Mouse (Mus musculus) 416B (cell line): Measurements from ENCODE around the gene Mapk12.

ENCODE experiments used
- DNase-seq: peaks from one replicate; pipeline ENCODE4 v3.0.0; 2011; ENCODE audit warnings: low read depth

The Mapk12 gene

DNA sequence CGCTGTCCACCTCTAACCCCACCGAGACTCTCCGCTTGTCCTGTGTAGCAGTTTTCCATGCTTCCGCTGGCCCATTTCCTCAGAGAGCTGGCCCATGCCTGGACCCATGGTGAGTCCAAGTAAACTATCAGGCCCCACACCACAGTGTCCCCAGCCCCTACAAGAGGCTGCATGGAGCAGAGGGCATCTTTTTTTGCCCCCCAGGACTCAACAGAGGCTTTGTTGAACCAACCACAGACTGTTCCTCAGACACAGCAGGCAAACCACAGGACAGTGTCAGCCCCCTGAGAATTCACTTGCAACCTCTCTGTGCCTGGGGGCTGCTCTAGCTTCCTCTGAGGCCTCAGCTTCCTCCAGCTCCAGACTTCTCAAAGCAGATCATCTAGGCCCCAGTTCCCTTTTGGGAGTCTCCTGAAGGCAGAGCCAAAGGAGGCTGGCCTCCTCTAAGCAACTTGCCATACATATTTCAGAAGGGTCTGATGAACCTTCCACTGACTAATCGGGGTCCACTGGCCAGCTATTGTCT lies 31.1 kb upstream of the Mapk12 start:
- no peak for DNase-seq

- DNase-seq = no peak
These were observed 29.6 kb upstream of the Mapk12 start for GRCm38 (mm10) chr15:89170102-89170501.

GRCm38 (mm10) chr15:89169431-89169830 lies 28.9 kb upstream of the Mapk12 start:
- DNase-seq = no peak

GRCm38 (mm10) chr15:89168922-89169321 lies 28.4 kb upstream of the Mapk12 start:
- DNase-seq = no peak

DNA sequence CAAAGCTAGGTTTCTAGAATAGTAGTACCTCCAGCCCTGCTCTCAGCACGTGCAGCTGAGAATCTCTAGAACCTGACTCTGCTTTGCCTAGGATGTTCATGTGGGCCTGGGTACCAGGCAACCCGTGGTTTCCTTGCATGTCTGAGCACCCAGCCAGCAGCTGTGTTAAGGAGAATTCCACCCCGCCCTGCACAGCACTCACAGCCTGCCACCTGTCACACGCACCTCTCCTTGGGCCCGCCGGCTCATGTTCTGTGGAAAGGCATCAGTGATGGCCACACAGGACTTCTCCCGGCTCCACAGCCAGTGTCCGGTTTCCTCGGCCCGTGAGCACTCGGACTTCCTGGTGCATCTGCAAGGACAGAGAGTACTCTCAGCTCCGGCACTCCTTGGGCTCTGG lies 25.0 kb upstream of the Mapk12 start:
- DNase-seq = no peak

GRCm38 (mm10) chr15:89161397-89161796 lies 20.9 kb upstream of the Mapk12 start:
- DNase-seq = no peak

GRCm38 (mm10) chr15:89158516-89158915 lies 18.0 kb upstream of the Mapk12 start:
- DNase-seq = no peak

GRCm38 (mm10) chr15:89157954-89158353 lies 17.5 kb upstream of the Mapk12 start:
- peak; percentile 91 for DNase-seq

- DNase-seq = no peak
These were observed 11.8 kb upstream of the Mapk12 start for GRCm38 (mm10) chr15:89152312-89152711.

- peak; percentile 36 for DNase-seq
These were observed 9.5 kb upstream of the Mapk12 start for GRCm38 (mm10) chr15:89150041-89150390.

GRCm38 (mm10) chr15:89149271-89150040 lies 9.0 kb upstream of the Mapk12 start, which contains the start of gene Mapk11:
TSS of gene Mapk11 (minus strand) at chr15:89149628.
- DNase-seq = no peak

GRCm38 (mm10) chr15:89148496-89149270 lies 8.2 kb upstream of the Mapk12 start:
- no peak for DNase-seq

DNA sequence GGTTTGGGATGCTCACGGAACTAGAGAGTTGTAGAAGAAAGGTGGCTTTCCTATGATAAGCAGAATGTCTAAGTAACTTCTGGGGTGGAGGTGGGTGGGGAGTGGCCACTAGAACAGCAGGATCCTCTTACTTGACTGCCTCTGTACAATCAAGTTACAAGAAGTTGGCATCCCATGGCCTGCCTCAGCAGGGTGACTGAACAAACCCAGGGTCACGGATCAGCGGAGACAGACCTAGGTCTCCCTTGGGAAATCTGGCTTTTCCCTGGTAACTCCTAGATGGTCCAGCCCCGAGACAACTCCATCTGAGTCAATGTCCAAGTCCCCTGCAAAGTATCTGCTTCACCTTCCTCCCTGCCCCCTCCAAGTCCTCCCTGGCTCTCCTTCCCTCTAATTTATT lies 7.4 kb upstream of the Mapk12 start:
- DNase-seq = no peak

DNA sequence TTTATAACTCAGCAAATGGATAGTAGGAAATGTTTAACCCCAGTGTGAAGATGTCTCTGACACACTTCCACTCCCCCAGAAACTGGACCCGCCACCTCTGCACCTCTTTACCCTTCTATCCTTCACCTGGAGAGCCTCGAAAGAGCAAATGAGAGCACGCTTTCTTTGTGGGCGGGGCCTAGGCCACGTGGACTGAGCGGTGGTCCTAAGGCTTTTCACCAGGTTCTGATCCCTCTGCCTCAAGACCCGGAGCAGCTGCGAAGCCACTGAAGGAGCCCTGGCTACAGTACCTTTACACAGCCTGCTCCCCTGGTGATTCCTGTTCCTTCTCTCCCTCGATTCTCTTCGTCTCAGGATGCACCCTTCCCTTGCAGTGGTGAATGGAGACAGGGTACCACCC lies 7.0 kb upstream of the Mapk12 start:
- no peak for DNase-seq

DNA sequence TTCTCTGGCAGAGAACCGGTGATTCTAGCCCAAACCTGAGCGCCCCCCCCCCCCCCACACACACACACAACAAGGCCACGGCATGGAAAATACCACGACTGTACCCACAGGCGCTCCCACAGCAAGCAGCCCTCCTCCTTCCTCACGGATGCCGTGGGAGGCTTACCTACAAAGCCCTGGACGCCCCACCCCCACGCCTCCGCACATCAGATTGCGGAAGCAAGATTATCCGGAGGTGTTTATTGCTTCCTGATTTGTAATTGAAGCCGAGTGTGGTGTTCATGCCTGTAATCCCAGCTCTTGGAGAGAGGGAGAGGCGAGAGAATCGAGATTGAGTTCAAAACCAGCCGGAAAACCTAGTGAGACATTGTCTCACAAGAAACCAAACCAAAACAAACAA lies 6.5 kb upstream of the Mapk12 start:
- DNase-seq = no peak

GRCm38 (mm10) chr15:89146537-89146936 lies 6.0 kb upstream of the Mapk12 start:
- no peak for DNase-seq

GRCm38 (mm10) chr15:89145813-89146350 lies 5.4 kb upstream of the Mapk12 start:
- DNase-seq = no peak

GRCm38 (mm10) chr15:89144965-89145364 lies 4.5 kb upstream of the Mapk12 start:
- DNase-seq = peak; percentile 73

DNA sequence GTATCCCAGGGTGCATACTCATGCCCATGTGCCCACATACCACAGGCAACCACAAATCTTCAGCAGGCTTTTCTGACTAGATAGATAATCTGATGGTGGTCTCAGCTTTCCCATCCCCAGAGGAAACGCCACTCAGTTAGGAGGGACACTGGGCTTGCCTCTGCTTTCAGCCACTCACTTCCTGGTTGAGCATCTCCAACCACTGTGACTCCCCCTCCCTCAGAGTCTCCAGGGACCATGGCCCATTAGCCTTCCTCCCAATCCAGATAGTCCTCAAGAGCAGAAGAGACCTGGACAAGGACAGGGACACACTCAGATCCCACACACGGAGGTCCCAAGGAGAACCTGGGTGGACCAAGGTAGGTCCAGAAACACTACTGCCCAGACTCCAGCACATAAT lies 2.6 kb upstream of the Mapk12 start:
- DNase-seq = peak; percentile 35

DNA sequence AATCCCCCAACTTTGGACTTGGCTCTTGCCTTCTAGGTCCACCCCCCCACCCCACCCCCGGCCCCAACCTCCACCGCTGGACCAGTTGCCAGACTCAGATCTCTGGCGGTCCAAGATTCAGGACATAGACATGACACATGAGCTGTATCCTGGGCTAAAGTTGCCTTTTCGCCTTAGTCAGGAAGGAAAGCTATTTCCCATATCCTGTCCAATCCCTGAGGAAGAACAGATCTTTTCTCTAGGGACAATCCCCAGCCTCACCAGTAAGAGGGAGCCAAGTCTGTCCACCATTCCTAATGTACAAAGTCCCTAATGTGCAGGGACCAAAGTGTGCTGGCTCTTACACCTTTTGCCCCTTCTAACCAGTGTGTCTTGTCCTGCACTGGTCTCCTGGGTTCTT lies 1.4 kb upstream of the Mapk12 start:
- no peak for DNase-seq

- no peak for DNase-seq
These were observed 940 bp upstream of the Mapk12 start for GRCm38 (mm10) chr15:89141443-89141842.

GRCm38 (mm10) chr15:89140048-89140658 lies 350 bp downstream of the Mapk12 start:
- DNase-seq = no peak

DNA sequence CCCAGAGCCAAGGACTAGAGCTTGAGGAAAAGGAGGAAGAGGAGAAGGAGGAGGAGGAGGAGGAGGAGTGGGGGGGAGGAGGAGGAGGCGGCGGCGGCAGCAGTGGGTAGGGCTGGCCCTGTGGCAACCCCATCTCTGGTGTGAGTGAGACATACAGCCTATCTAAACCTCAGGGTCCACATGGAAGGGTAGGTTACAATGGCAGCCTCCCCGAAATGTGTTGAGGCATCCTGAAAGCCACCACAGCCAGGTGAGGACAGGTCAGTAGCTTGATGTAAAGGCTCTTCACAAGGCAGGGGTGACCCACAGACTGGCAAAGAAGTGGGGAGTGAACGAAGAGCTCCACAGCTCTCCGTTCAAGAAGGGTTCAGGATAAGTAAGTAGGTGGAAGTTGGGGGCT lies 2.0 kb downstream of the Mapk12 start:
- DNase-seq = no peak
